Mouse (Mus musculus) embryonic fibroblast, embryonic 13.5 days (primary cell): Measurements from ENCODE around the gene Trim54. TPM values are rescaled to one million over a fixed set of nuclear protein-coding genes. Genes with fewer than 3 reads are reported as not detected.

Experiments used
- H3K27ac ChIP-seq: 2 replicates; pipeline ENCODE4 v1.5.1; 2012; ENCODE audit warnings: low read length, control low read depth, inconsistent platforms; ENCODE audit not compliant: insufficient read depth
- H3K4me1 ChIP-seq: 2 replicates; pipeline ENCODE4 v1.6.1; 2011; ENCODE audit warnings: low read length; ENCODE audit not compliant: control insufficient read depth, insufficient read depth
- H3K4me3 ChIP-seq: 2 replicates; pipeline ENCODE4 v1.5.1; 2011; ENCODE audit warnings: mild to moderate bottlenecking, control low read depth, low read length; ENCODE audit not compliant: insufficient read depth
- CTCF ChIP-seq: IDR thresholded peaks from 2 replicates; pipeline ENCODE4 v1.5.1; 2011; ENCODE audit warnings: mild to moderate bottlenecking, control low read depth, low read length, moderate library complexity, borderline replicate concordance; ENCODE audit not compliant: insufficient read depth
- POLR2A ChIP-seq: IDR thresholded peaks from 2 replicates; pipeline ENCODE4 v1.6.1; 2011; ENCODE audit warnings: low read depth, mild to moderate bottlenecking, control low read depth, low read length, moderate library complexity
- polyA plus RNA-seq: library from polyadenylated mRNA; stranded (reverse); fragments of >200 nt; gene quantifications from 2 replicates; pipeline ENCODE4 v1.2.4, GENCODE M21; 2011; ENCODE audit warnings: low read depth; ENCODE audit not compliant: missing spikeins, insufficient read length

Trim54 gene
- polyA plus RNA-seq, 1 experiment = not detected

DNA sequence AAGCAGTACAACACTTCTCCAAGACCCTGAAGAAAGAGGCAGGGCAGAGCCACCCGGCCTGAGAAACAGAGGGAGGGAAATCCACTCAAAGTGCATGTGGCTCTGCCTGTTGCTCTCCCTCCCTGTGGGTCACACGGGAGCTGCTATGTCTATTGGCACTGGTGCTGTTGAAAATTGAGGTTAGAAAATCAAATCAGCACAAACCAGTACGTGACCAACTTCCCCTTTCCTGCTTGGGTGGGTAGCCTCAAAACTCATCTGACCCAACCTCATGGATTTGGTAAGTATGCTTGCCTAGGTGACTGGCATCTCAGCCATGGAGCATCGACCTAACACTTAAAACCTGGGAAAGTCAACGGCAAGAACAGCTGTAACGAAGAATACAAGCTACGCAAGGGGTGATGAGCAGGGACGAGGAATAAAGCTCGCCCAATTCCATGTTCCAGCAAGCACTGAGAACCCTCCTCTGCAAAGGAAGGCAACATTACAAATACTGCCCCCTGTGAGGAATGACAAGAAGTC, 10.6 kb upstream of the Trim54 start, which contains the start of gene Dnajc5g:
TSS of gene Dnajc5g (plus strand) at position 472 of the 522 bp plus-strand sequence.
- TF ChIP-seq POLR2A = no peak
- TF ChIP-seq CTCF = no peak
- Histone ChIP-seq H3K4me1 (no peaks in the 10 kb centered on the region), H3K27ac (no peak within 1 kb of the TSS)

DNA sequence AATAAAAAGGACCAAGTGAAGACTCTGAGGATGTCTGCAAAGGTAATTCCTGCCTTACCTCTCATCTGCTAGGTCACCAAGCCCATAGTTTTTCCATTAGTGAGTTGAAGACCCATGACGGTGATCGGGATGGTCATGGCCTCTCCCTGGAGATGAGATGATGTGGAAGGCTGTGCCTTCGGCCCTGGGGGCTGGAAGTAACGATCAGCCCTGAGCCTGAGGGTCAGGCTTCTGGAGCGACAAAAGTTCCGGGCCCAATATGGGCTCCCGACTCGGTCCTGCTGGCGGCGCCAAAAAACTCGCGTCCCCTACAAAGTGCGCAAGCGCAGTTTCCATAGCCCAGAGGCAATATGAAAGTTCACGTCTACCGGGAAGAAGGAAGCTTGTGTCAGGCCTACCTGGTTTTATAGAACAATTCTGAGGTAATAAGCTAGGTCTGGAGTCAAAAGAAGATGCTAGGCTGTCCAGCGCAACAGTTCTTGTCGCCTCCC, 8.5 kb upstream of the Trim54 start, which contains the start of gene Slc30a3:
TSS of gene Slc30a3 (minus strand) at position 238 of the 491 bp plus-strand sequence.
- no peak for TF ChIP-seq POLR2A
- no peak for TF ChIP-seq CTCF
- H3K4me3 ChIP-seq = no peak within 1 kb of the TSS
- no peaks in the 10 kb centered on the region for H3K4me1 ChIP-seq
- H3K27ac ChIP-seq = no peak within 1 kb of the TSS

More for the DNA sequence above, 10.6 kb upstream of the Trim54 start, which contains the start of gene Dnajc5g:
- no peak within 1 kb of the TSS for H3K4me3 ChIP-seq

DNA sequence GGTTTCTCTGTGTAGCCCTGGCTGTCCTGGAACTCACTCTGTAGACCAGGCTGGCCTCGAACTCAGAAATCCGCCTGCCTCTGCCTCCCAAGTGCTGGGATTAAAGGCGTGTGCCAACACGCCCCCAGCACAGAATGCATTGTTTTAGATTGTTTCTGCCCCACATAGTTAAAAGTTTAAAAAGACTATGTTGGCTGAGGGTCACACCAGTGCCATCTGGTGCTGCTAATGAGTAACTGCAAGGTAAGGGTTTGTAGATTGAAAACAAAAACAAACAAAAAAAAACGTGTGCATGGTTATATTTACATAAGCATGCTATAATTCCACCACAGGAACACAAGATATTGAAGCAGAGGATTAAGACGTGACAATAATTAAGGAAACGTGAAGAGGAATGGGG, 5.7 kb upstream of the Trim54 start:
- Histone ChIP-seq H3K4me1 (no peaks in the 10 kb centered on the region), H3K27ac (no peak overlapping the region), H3K4me3 (no peak overlapping the region)
- TF ChIP-seq POLR2A = no peak
- TF ChIP-seq CTCF = no peak

DNA sequence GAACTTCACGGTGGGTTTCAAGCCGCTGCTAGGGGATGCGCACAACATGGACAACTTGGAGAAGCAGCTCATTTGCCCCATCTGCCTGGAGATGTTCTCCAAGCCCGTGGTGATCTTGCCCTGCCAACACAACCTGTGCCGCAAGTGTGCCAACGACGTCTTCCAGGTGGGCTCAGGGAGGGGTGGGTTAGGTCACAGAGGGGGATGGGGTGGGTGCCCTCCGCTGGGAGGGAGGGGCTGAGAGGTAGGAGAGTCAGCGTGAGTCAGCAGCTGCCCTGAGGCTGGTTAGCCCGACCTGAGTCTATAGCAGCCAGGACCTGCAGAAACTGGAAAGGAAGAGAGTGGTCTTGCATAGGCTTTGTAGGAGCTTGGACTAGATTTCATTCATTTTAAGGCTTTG, 400 bp downstream of the Trim54 start:
- no peak for TF ChIP-seq POLR2A
- no peak overlapping the region for H3K4me3 ChIP-seq

DNA sequence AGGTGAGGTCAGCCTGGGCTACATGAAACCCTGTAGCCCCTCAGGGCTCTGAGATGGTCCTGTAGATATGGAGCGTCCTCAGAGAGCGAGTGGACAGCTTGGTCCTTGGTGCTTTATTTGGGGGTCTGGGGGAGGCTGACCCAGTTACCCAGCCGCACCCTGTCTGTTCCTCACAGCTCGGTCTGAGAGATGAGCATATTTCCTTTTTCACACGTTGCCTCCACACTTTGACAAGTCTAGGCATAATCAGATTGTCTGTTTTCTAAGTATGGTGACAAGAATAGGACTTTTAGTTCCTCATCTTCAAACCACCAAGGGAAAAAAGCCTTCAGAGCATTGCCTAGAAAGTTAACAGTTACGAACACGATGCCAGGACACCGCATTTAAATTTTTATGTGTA, 4.6 kb downstream of the Trim54 start:
- H3K4me3 ChIP-seq = no peak overlapping the region
- H3K4me1 ChIP-seq = 0 out of 2 replicates have a peak, but pooled peaks cover 2% of the 10 kb centered on the region
- no peak overlapping the region for H3K27ac ChIP-seq
- TF ChIP-seq POLR2A = no peak
- no peak for TF ChIP-seq CTCF

More for the DNA sequence above, 400 bp downstream of the Trim54 start:
- H3K4me1 ChIP-seq = 0 out of 2 replicates have a peak, but pooled peaks cover 2% of the 10 kb centered on the region
- no peak overlapping the region for H3K27ac ChIP-seq

DNA sequence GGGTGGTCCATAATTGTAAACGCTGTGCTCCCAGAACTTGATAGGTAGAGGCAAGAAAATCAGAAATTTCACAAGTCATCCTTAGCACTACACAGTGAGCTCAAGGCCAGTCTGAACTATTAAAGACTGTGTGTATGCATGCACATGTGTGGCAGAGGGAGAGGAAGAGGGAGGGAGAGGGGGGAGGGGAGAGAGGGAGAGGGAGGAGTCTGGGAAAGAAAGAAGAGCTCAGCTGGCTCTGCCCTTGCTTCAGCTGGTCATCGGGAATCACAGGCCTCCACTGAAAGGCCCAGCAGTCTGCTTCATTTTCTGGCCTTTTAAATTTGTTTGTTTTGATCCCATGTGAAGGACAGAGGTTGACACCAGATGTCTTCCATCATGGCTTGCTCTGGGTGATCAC, 7.0 kb downstream of the Trim54 start:
- TF ChIP-seq CTCF (no peak), POLR2A (no peak)
- Histone ChIP-seq H3K4me1 (no peaks in the 10 kb centered on the region), H3K4me3 (no peak overlapping the region), H3K27ac (no peak overlapping the region)

DNA sequence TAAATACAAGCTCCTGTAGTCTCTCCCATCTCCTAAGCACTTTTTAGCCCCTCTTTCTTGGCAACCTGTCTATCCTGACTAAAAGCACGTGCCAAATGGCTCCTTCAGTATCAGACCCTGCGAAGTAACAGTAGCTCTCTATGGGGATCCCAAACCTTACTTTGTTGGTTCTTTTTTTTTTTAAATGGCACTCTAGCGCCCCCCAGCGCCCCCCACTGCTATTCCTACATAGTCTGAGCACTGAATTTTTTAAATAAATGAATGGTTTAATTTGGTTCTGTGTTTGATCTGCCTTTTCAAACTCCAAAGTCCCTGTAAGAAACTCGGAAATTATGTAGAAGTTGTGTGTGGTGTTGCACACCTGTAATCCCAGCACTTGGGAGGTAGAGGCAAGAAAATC, 9.5 kb downstream of the Trim54 start:
- H3K4me1 ChIP-seq = no peaks in the 10 kb centered on the region
- TF ChIP-seq POLR2A = no peak
- no peak for TF ChIP-seq CTCF
- H3K27ac ChIP-seq = no peak overlapping the region
- H3K4me3 ChIP-seq = no peak overlapping the region

DNA sequence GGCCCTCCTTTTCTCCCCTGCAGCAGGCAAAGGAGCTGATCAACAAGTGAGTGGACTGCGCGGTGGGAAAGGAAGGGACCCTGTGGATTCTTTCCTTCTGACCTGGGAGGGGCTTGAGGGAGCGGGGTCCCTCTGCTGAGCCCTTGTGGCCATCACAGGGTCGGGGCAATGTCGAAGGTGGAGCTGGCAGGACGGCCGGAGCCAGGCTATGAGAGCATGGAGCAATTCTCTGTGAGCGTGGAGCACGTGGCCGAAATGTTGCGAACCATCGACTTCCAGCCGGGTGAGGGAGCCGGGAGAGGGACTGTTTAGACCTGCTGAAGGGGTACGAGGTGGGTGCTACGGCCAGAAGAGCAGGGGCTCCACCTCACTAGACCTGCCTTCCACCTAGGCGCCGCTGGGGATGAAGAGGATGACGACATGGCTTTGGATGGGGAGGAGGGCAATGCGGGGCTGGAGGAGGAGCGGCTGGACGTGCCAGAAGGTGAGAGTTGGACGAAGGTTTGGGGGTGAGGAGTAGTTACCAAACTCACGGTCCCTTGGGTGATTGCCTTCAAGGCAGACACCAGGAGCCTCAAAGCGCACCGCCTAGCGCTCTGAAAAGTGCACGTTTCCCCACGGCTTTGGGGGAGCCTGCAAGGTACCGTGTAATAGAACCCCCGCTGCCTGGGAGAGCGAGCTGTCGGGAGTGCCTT, 20.4 kb downstream of the Trim54 start:
- Histone ChIP-seq H3K27ac (no peak overlapping the region), H3K4me3 (no peak overlapping the region), H3K4me1 (no peaks in the 10 kb centered on the region)
- TF ChIP-seq CTCF (no peak), POLR2A (no peak)

DNA sequence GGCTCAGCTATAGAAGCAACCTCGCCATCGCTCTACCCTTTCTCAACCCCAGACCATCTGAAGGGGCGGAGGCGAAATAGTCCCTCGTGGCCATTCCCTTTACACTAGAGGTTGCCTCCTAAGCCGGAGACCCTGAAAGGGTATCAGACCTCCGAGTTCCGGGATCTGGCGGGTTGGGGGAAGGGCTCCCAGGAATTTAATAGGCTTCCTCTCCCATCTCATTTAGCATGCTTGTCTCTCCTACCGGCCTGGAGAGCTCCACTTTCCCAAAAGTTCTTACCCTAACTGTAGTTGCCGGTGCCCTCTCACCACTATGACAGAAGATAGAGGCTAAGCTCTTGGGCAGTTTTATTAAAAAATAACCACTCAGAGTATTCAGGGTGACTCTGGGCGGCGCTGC, 21.1 kb downstream of the Trim54 start:
- no peak overlapping the region for H3K27ac ChIP-seq
- no peak overlapping the region for H3K4me3 ChIP-seq
- H3K4me1 ChIP-seq = no peaks in the 10 kb centered on the region
- TF ChIP-seq POLR2A (no peak), CTCF (no peak)
